Mouse (Mus musculus) urinary bladder, adult 18-20 months (tissue): ENCODE results near the gene Fam213b.
A peak's percentile ranks its signal among the peaks of the same experiment; 100 is the strongest.

Source experiments
- DNase-seq, 2 experiments: peaks; one replicate each; pipeline ENCODE4 v3.0.0; 2022; ENCODE audit warnings: low spot score in 2 of 2, mixed read lengths in 2 of 2

Gene Fam213b

GRCm38 (mm10) chr4:154922931-154923330, 24.0 kb upstream of the Fam213b start:
- DNase-seq: no peak

GRCm38 (mm10) chr4:154922291-154922690, 23.4 kb upstream of the Fam213b start:
- DNase-seq: no peak

- no peak for DNase-seq
Measured at GRCm38 (mm10) chr4:154916662-154917061, 17.7 kb upstream of the Fam213b start.

GRCm38 (mm10) chr4:154915286-154915685, 16.4 kb upstream of the Fam213b start:
- DNase-seq: no peak

GRCm38 (mm10) chr4:154914707-154915106, 15.8 kb upstream of the Fam213b start:
- DNase-seq: no peak

- no peak for DNase-seq
Measured at GRCm38 (mm10) chr4:154914252-154914651, 15.3 kb upstream of the Fam213b start.

- no peak for DNase-seq
Measured at GRCm38 (mm10) chr4:154913845-154914244, 14.9 kb upstream of the Fam213b start.

GRCm38 (mm10) chr4:154911644-154912043, 12.7 kb upstream of the Fam213b start:
- DNase-seq: no peak

- DNase-seq: no peak
Measured at GRCm38 (mm10) chr4:154910606-154911522, 11.9 kb upstream of the Fam213b start.

GRCm38 (mm10) chr4:154908490-154908889, 9.6 kb upstream of the Fam213b start:
- DNase-seq: no peak

GRCm38 (mm10) chr4:154907833-154908232, 8.9 kb upstream of the Fam213b start:
- DNase-seq: peak in 1 of 2 experiments; percentile 44

- peak; percentile 63 to 77 for DNase-seq
Measured at GRCm38 (mm10) chr4:154904185-154905071, 5.5 kb upstream of the Fam213b start.

GRCm38 (mm10) chr4:154902371-154902770, 3.4 kb upstream of the Fam213b start:
- no peak for DNase-seq

- no peak for DNase-seq
Measured at GRCm38 (mm10) chr4:154897676-154898465, 1.1 kb downstream of the Fam213b start.

- DNase-seq: no peak
Measured at GRCm38 (mm10) chr4:154895549-154895948, 3.4 kb downstream of the Fam213b start.

GRCm38 (mm10) chr4:154890887-154891286, 8.0 kb downstream of the Fam213b start:
- DNase-seq: no peak

- DNase-seq: no peak
Measured at GRCm38 (mm10) chr4:154887593-154888250, 11.2 kb downstream of the Fam213b start.

- no peak for DNase-seq
Measured at GRCm38 (mm10) chr4:154886876-154887592, 11.9 kb downstream of the Fam213b start.

- DNase-seq: no peak
Measured at GRCm38 (mm10) chr4:154885416-154885815, 13.5 kb downstream of the Fam213b start.

GRCm38 (mm10) chr4:154882014-154882659, 16.8 kb downstream of the Fam213b start:
- no peak for DNase-seq
